Mouse (Mus musculus) neural tube, embryonic 13.5 days (tissue): Measurements from ENCODE around the gene Cebpg. TPM values are rescaled to one million over a fixed set of nuclear protein-coding genes. Genes with fewer than 3 reads are reported as not detected.

ENCODE experiments used
- ATAC-seq: fragments of 200-750 bp; cut with Nextera tagmentation; 2 replicates; pipeline ENCODE4 v1.8.0; 2017; ENCODE audit warnings: low read depth, mild to moderate bottlenecking, moderate TSS enrichment, moderate library complexity
- H3K27ac ChIP-seq: fragments of 300-500 bp; sonication (generic); replicated peaks from 2 replicates; pipeline ENCODE4 v1.5.1; 2015; ENCODE audit warnings: moderate library complexity, mild to moderate bottlenecking, inconsistent platforms
- H3K27me3 ChIP-seq: fragments of 300-500 bp; sonication (generic); 2 replicates; pipeline ENCODE4 v1.6.1; 2015; ENCODE audit warnings: mild to moderate bottlenecking, inconsistent platforms
- H3K36me3 ChIP-seq: fragments of 300-500 bp; sonication (generic); 2 replicates; pipeline ENCODE4 v1.6.1; 2015; ENCODE audit warnings: mild to moderate bottlenecking, inconsistent platforms
- H3K4me1 ChIP-seq: fragments of 300-500 bp; sonication (generic); replicated peaks from 2 replicates; pipeline ENCODE4 v1.6.1; 2015; ENCODE audit warnings: inconsistent platforms
- H3K4me2 ChIP-seq: fragments of 300-500 bp; sonication (generic); 2 replicates; pipeline ENCODE4 v1.6.1; 2015; ENCODE audit warnings: inconsistent platforms, mild to moderate bottlenecking, moderate library complexity
- H3K4me3 ChIP-seq: fragments of 300-500 bp; sonication (generic); 2 replicates; pipeline ENCODE4 v1.5.1; 2015; ENCODE audit warnings: mild to moderate bottlenecking, inconsistent platforms
- H3K9ac ChIP-seq: fragments of 300-500 bp; sonication (generic); 2 replicates; pipeline ENCODE4 v1.6.1; 2015; ENCODE audit warnings: moderate library complexity, mild to moderate bottlenecking, inconsistent platforms
- H3K9me3 ChIP-seq: fragments of 300-500 bp; sonication (generic); 2 replicates; pipeline ENCODE4 v1.6.1; 2016; ENCODE audit warnings: inconsistent platforms
- WGBS: fragments of 180-500 bp; shearing (Covaris S2); methylation state at CpG from one replicate; pipeline ENCODE4 v1.1.7; 2015; 5-methylcytosine and 5-hydroxymethylcytosine counted together
- microRNA-seq: library from miRNA; unstranded; fragments of <30 nt; microRNA quantifications from one replicate; pipeline ENCODE4, GENCODE M21; 2016
- polyA plus RNA-seq: library from polyadenylated mRNA; unstranded; fragments of >200 nt; fragmentation: Nextera tagmentation; extraction: Ambion mirVana; gene quantifications from 2 replicates; pipeline ENCODE4 v1.2.1, GENCODE M21; 2015

Cebpg gene
- polyA plus RNA-seq, 1 experiment from 2014 or later: 38.7 TPM

DNA sequence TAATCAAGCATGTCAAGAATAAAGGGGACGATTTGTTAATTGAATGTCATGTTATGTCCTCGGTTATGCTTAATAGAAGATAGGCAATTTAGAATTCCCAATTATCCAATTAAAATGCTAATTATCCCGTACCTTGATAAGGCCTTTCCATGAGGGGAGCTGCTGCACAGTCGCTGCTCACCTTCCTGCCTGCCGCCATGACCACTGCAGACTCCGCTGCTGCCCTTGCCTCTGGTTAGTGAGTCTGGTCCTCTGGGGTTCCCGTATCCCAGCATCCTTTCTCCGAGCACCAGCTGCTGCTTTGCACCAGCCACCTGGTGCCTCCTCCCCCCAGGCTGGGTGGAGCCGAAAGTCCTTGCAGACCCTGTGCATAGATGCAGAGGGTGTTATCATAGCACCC is 43.1 kb downstream of the Cebpg start:
- Histone ChIP-seq H3K36me3 (no peaks in the 10 kb centered on the region), H3K4me1 (peaks cover 27% of the 10 kb centered on the region), H3K27me3 (no peaks in the 10 kb centered on the region), H3K9ac (no peak overlapping the region), H3K4me3 (no peak overlapping the region), H3K9me3 (no peaks in the 10 kb centered on the region), H3K4me2 (0 out of 2 replicates have a peak overlapping the region, but pooled peaks have one; percentile 2), H3K27ac (peak overlapping the region; percentile 49; the same call in 1 of the 2 replicates)
- 34% methylated on average over 9 of the region's 9 CpGs for WGBS
- peak; percentile 36; the same call in 1 of the 2 replicates for ATAC-seq

GRCm38 (mm10) chr7:35006661-35007060 is 49.7 kb downstream of the Cebpg start:
- no peaks in the 10 kb centered on the region for H3K36me3 ChIP-seq
- no peaks in the 10 kb centered on the region for H3K27me3 ChIP-seq
- H3K4me2 ChIP-seq: no peak overlapping the region
- H3K9ac ChIP-seq: no peak overlapping the region
- no peak for ATAC-seq
- peaks cover 4% of the 10 kb centered on the region; the same call in 1 of the 2 replicates for H3K9me3 ChIP-seq
- no peak overlapping the region for H3K27ac ChIP-seq
- 93% methylated on average over 7 of the region's 7 CpGs for WGBS
- H3K4me3 ChIP-seq: no peak overlapping the region
- peaks cover 19% of the 10 kb centered on the region for H3K4me1 ChIP-seq

DNA sequence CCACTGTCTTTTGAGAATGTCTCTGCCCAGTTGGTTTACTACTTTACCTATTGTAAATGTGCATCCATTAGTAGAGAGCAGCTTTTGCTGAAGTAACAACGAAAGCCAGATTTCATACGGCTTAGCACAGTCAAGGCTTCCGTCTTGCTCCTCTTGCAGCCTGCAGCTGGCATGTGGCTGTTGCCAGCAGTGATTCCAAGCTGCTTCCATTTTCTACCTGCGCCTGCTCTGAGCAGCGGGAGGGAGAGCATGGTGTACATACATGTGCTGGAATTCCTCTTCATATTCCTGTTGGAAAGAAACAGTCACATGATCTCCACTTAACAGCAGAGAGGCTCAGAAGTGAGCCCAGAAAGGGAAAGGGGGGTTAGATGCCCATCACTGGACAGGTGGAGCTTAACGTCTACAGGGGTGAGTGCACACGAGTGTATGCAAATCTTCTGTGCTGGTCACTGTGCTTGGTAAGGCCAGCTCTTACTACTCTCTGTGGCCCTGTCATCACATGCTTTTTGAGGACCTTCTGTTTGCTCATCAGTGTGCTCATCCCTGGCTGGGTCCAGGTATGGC is 53.1 kb downstream of the Cebpg start:
- H3K4me1 ChIP-seq: peaks cover 13% of the 10 kb centered on the region
- H3K4me2 ChIP-seq: no peak overlapping the region
- H3K36me3 ChIP-seq: no peaks in the 10 kb centered on the region
- H3K4me3 ChIP-seq: no peak overlapping the region
- ATAC-seq: no peak
- H3K9ac ChIP-seq: no peak overlapping the region
- WGBS: 60% methylated on average over 7 of the region's 7 CpGs
- no peaks in the 10 kb centered on the region for H3K27me3 ChIP-seq
- peaks cover 4% of the 10 kb centered on the region; the same call in 1 of the 2 replicates for H3K9me3 ChIP-seq
- H3K27ac ChIP-seq: 0 out of 2 replicates have a peak overlapping the region, but pooled peaks have one; percentile 6

GRCm38 (mm10) chr7:35000839-35001238 is 55.5 kb downstream of the Cebpg start:
- H3K4me2 ChIP-seq: no peak overlapping the region
- WGBS: 41% methylated on average over 6 of the region's 6 CpGs
- H3K4me3 ChIP-seq: no peak overlapping the region
- no peaks in the 10 kb centered on the region for H3K9me3 ChIP-seq
- no peak overlapping the region for H3K9ac ChIP-seq
- H3K27me3 ChIP-seq: no peaks in the 10 kb centered on the region
- H3K4me1 ChIP-seq: peaks cover 14% of the 10 kb centered on the region
- no peak overlapping the region for H3K27ac ChIP-seq
- no peaks in the 10 kb centered on the region for H3K36me3 ChIP-seq
- no peak for ATAC-seq

Small RNA genes within 50 kb of the gene (microRNA-seq; reads per million reads assigned to microRNA genes)
- not detected for gene Gm25033

Other genes with a start within 250 kb of the Cebpg start
- 32.3 and 42.1 TPM in 2 replicates for gene Chst8, start 243.9 kb downstream of the Cebpg start, polyA plus RNA-seq
- 59.8 and 64.8 TPM in 2 replicates for gene Pepd, start 144.2 kb downstream of the Cebpg start, polyA plus RNA-seq
- 0.69 and 1.1 TPM in 2 replicates for gene Cebpa, start 62.7 kb upstream of the Cebpg start, polyA plus RNA-seq
- gene Slc7a10, start 129.8 kb upstream of the Cebpg start, polyA plus RNA-seq: 6.2 and 7.5 TPM in 2 replicates
- gene Lrp3, start 158.9 kb upstream of the Cebpg start, polyA plus RNA-seq: 20.8 and 21.7 TPM in 2 replicates